Mouse (Mus musculus): Measurements from ENCODE around the gene Irf6. TPM values are rescaled to one million over a fixed set of nuclear protein-coding genes. Genes with fewer than 3 reads are reported as not detected.

Gene Irf6
- polyA plus RNA-seq (2014; fragmentation: Illumina TruSeq; extraction: RNeasy Lipid Tissue Mini Kit (QIAGEN cat#74804); ENCODE audit: low read depth, low replicate concordance), result 221 TPM

GRCm38 (mm10) chr1:193152872-193153271 lies at the start of gene Irf6:
Irf6 (plus strand) TSS chr1:193153111.

GRCm38 (mm10) chr1:193129786-193130455 lies 23.0 kb upstream of the Irf6 start, which contains the start of gene Diexf:
Diexf (minus strand) TSS chr1:193130272.

GRCm38 (mm10) chr1:193167746-193168145 lies 14.8 kb downstream of the Irf6 start, which contains the start of gene A130010J15Rik:
A130010J15Rik (plus strand) TSS chr1:193168046.

GRCm38 (mm10) chr1:193201383-193201778 lies 48.5 kb downstream of the Irf6 start, which contains the start of gene Traf3ip3:
Traf3ip3 (minus strand) TSS chr1:193201703.

GRCm38 (mm10) chr1:193207503-193207902 lies 54.6 kb downstream of the Irf6 start, which contains the start of gene Lamb3:
Lamb3 (plus strand) TSS chr1:193207699.

Other genes starting within 250 kb of the Irf6 start
- gene Syt14, start 117.3 kb upstream of the Irf6 start, polyA plus RNA-seq (2014; fragmentation: Illumina TruSeq; extraction: RNeasy Lipid Tissue Mini Kit (QIAGEN cat#74804); ENCODE audit: low read depth, low replicate concordance), result 2.0 TPM
- gene Diexf, start 22.8 kb upstream of the Irf6 start, polyA plus RNA-seq (2014; fragmentation: Illumina TruSeq; extraction: RNeasy Lipid Tissue Mini Kit (QIAGEN cat#74804); ENCODE audit: low read depth, low replicate concordance), result 16.4 TPM
- 24.4 TPM for gene A130010J15Rik, start 14.9 kb downstream of the Irf6 start, polyA plus RNA-seq (2014; fragmentation: Illumina TruSeq; extraction: RNeasy Lipid Tissue Mini Kit (QIAGEN cat#74804); ENCODE audit: low read depth, low replicate concordance)
- gene Traf3ip3, start 48.6 kb downstream of the Irf6 start, polyA plus RNA-seq (2014; fragmentation: Illumina TruSeq; extraction: RNeasy Lipid Tissue Mini Kit (QIAGEN cat#74804); ENCODE audit: low read depth, low replicate concordance), result 3.2 TPM
- 11.9 TPM for gene Lamb3, start 54.6 kb downstream of the Irf6 start, polyA plus RNA-seq (2014; fragmentation: Illumina TruSeq; extraction: RNeasy Lipid Tissue Mini Kit (QIAGEN cat#74804); ENCODE audit: low read depth, low replicate concordance)
- 12.0 TPM for gene Hsd11b1, start 111.0 kb downstream of the Irf6 start, polyA plus RNA-seq (2014; fragmentation: Illumina TruSeq; extraction: RNeasy Lipid Tissue Mini Kit (QIAGEN cat#74804); ENCODE audit: low read depth, low replicate concordance)
- gene G0s2, start 120.1 kb downstream of the Irf6 start, polyA plus RNA-seq (2014; fragmentation: Illumina TruSeq; extraction: RNeasy Lipid Tissue Mini Kit (QIAGEN cat#74804); ENCODE audit: low read depth, low replicate concordance), result not detected
- not detected for gene Camk1g, start 217.2 kb downstream of the Irf6 start, polyA plus RNA-seq (2014; fragmentation: Illumina TruSeq; extraction: RNeasy Lipid Tissue Mini Kit (QIAGEN cat#74804); ENCODE audit: low read depth, low replicate concordance)